Mouse (Mus musculus): ENCODE measurements around the gene Spag4. TPM values are rescaled to one million over a fixed set of nuclear protein-coding genes. Genes with fewer than 3 reads are reported as not detected.

Gene Spag4
- 0.29 to 2.2 TPM (median 1.9 TPM) in 3 replicates for total RNA-seq (2017)

GRCm38 (mm10) chr2:156065099-156066041 is at the start of gene Spag4:
Spag4 (plus strand) TSS chr2:156065175.
- 0 out of 2 replicates have a peak, but pooled peaks have one; percentile 34 for ATAC-seq (replicated peaks; ENCODE audit: insufficient number of reproducible peaks, low FRiP score, low TSS enrichment, poor library complexity, severe bottlenecking)

- no peak for ATAC-seq (replicated peaks; ENCODE audit: insufficient number of reproducible peaks, low FRiP score, low TSS enrichment, poor library complexity, severe bottlenecking)
Measured at GRCm38 (mm10) chr2:156018106-156018505, 46.9 kb upstream of the Spag4 start.

GRCm38 (mm10) chr2:156021219-156021618 is 43.8 kb upstream of the Spag4 start:
- ATAC-seq (replicated peaks; ENCODE audit: insufficient number of reproducible peaks, low FRiP score, low TSS enrichment, poor library complexity, severe bottlenecking): no peak

- ATAC-seq (replicated peaks; ENCODE audit: insufficient number of reproducible peaks, low FRiP score, low TSS enrichment, poor library complexity, severe bottlenecking): no peak
Measured at GRCm38 (mm10) chr2:156021765-156022164, 43.2 kb upstream of the Spag4 start.

- no peak for ATAC-seq (replicated peaks; ENCODE audit: insufficient number of reproducible peaks, low FRiP score, low TSS enrichment, poor library complexity, severe bottlenecking)
Measured at GRCm38 (mm10) chr2:156025482-156025881, 39.5 kb upstream of the Spag4 start.

GRCm38 (mm10) chr2:156039390-156039789 is 25.6 kb upstream of the Spag4 start:
- no peak for ATAC-seq (replicated peaks; ENCODE audit: insufficient number of reproducible peaks, low FRiP score, low TSS enrichment, poor library complexity, severe bottlenecking)

- no peak for ATAC-seq (replicated peaks; ENCODE audit: insufficient number of reproducible peaks, low FRiP score, low TSS enrichment, poor library complexity, severe bottlenecking)
Measured at GRCm38 (mm10) chr2:156042903-156043302, 22.1 kb upstream of the Spag4 start.

GRCm38 (mm10) chr2:156047929-156048328 is 17.0 kb upstream of the Spag4 start:
- no peak for ATAC-seq (replicated peaks; ENCODE audit: insufficient number of reproducible peaks, low FRiP score, low TSS enrichment, poor library complexity, severe bottlenecking)

- ATAC-seq (replicated peaks; ENCODE audit: insufficient number of reproducible peaks, low FRiP score, low TSS enrichment, poor library complexity, severe bottlenecking): 0 out of 2 replicates have a peak, but pooled peaks have one; percentile 13
Measured at GRCm38 (mm10) chr2:156052816-156053215, 12.2 kb upstream of the Spag4 start, which contains the start of gene Fer1l4. Fer1l4 (minus strand) TSS chr2:156052947.

- no peak; the same call in 1 of the 2 replicates for ATAC-seq (replicated peaks; ENCODE audit: insufficient number of reproducible peaks, low FRiP score, low TSS enrichment, poor library complexity, severe bottlenecking)
Measured at GRCm38 (mm10) chr2:156066126-156066525, 1.2 kb downstream of the Spag4 start.

- ATAC-seq (replicated peaks; ENCODE audit: insufficient number of reproducible peaks, low FRiP score, low TSS enrichment, poor library complexity, severe bottlenecking): no peak
Measured at GRCm38 (mm10) chr2:156067916-156068315, 2.9 kb downstream of the Spag4 start.

- ATAC-seq (replicated peaks; ENCODE audit: insufficient number of reproducible peaks, low FRiP score, low TSS enrichment, poor library complexity, severe bottlenecking): no peak
Measured at GRCm38 (mm10) chr2:156071236-156071635, 6.3 kb downstream of the Spag4 start.

- no peak for ATAC-seq (replicated peaks; ENCODE audit: insufficient number of reproducible peaks, low FRiP score, low TSS enrichment, poor library complexity, severe bottlenecking)
Measured at GRCm38 (mm10) chr2:156073725-156074124, 8.8 kb downstream of the Spag4 start.

GRCm38 (mm10) chr2:156077461-156077860 is 12.5 kb downstream of the Spag4 start:
- ATAC-seq (replicated peaks; ENCODE audit: insufficient number of reproducible peaks, low FRiP score, low TSS enrichment, poor library complexity, severe bottlenecking): no peak

GRCm38 (mm10) chr2:156078421-156079182 is 13.6 kb downstream of the Spag4 start:
- no peak for ATAC-seq (replicated peaks; ENCODE audit: insufficient number of reproducible peaks, low FRiP score, low TSS enrichment, poor library complexity, severe bottlenecking)

- ATAC-seq (replicated peaks; ENCODE audit: insufficient number of reproducible peaks, low FRiP score, low TSS enrichment, poor library complexity, severe bottlenecking): no peak
Measured at GRCm38 (mm10) chr2:156079183-156079560, 14.2 kb downstream of the Spag4 start.

GRCm38 (mm10) chr2:156079674-156080073 is 14.7 kb downstream of the Spag4 start:
- ATAC-seq (replicated peaks; ENCODE audit: insufficient number of reproducible peaks, low FRiP score, low TSS enrichment, poor library complexity, severe bottlenecking): no peak

GRCm38 (mm10) chr2:156080391-156080790 is 15.4 kb downstream of the Spag4 start:
- no peak for ATAC-seq (replicated peaks; ENCODE audit: insufficient number of reproducible peaks, low FRiP score, low TSS enrichment, poor library complexity, severe bottlenecking)

GRCm38 (mm10) chr2:156084541-156084940 is 19.6 kb downstream of the Spag4 start:
- ATAC-seq (replicated peaks; ENCODE audit: insufficient number of reproducible peaks, low FRiP score, low TSS enrichment, poor library complexity, severe bottlenecking): no peak

Data from monocyte, adult 5-6 weeks (primary cell).